Mouse (Mus musculus) fat pad, adult 2 months (tissue): ENCODE data around the gene Ang5.
"Not testable (repeated sequence)": the region's sequence is repeated elsewhere in the genome, so short reads cannot be mapped to it uniquely, and the experiment has no call there.

Experiments
- DNase-seq: peaks from one replicate; pipeline ENCODE4 v3.0.0-alpha.2; 2011; ENCODE audit warnings: low read depth, low spot score; ENCODE audit errors: extremely low read depth

Gene Ang5

GRCm38 (mm10) chr14:43956769-43957168 lies at the start of gene Ang5:
Ang5 (plus strand) TSS chr14:43957069.
- DNase-seq = not testable (repeated sequence)

- not testable (repeated sequence) for DNase-seq
These were observed 38.7 kb upstream of the Ang5 start for GRCm38 (mm10) chr14:43918214-43918613.

- peak; percentile 8 for DNase-seq
These were observed 33.4 kb upstream of the Ang5 start, which contains the start of gene Ear10 for GRCm38 (mm10) chr14:43923459-43923858. Ear10 (minus strand) TSS chr14:43923559.

GRCm38 (mm10) chr14:43924688-43925403 lies 32.0 kb upstream of the Ang5 start, which contains the start of gene Gm8113:
Gm8113 (plus strand) TSS chr14:43925390.
- DNase-seq = not testable (repeated sequence)

- not testable (repeated sequence) for DNase-seq
These were observed 31.4 kb upstream of the Ang5 start for GRCm38 (mm10) chr14:43925404-43925950.

- not testable (repeated sequence) for DNase-seq
These were observed 23.9 kb upstream of the Ang5 start for GRCm38 (mm10) chr14:43932991-43933390.

GRCm38 (mm10) chr14:43933399-43933798 lies 23.5 kb upstream of the Ang5 start:
- not testable (repeated sequence) for DNase-seq

GRCm38 (mm10) chr14:43953382-43953781 lies 3.5 kb upstream of the Ang5 start:
- DNase-seq = not testable (repeated sequence)

- not testable (repeated sequence) for DNase-seq
These were observed 1.8 kb upstream of the Ang5 start for GRCm38 (mm10) chr14:43955074-43955473.

- DNase-seq = no peak
These were observed 26.6 kb downstream of the Ang5 start for GRCm38 (mm10) chr14:43983454-43983853.

GRCm38 (mm10) chr14:43983897-43984296 lies 27.0 kb downstream of the Ang5 start:
- DNase-seq = no peak

GRCm38 (mm10) chr14:43986147-43986546 lies 29.3 kb downstream of the Ang5 start:
- no peak for DNase-seq

GRCm38 (mm10) chr14:43987404-43987803 lies 30.5 kb downstream of the Ang5 start:
- not testable (repeated sequence) for DNase-seq

- not testable (repeated sequence) for DNase-seq
These were observed 41.7 kb downstream of the Ang5 start for GRCm38 (mm10) chr14:43998455-43999000.

- no peak for DNase-seq
These were observed 44.7 kb downstream of the Ang5 start for GRCm38 (mm10) chr14:44001600-44001999.

GRCm38 (mm10) chr14:44002169-44002568 lies 45.3 kb downstream of the Ang5 start, which contains the start of gene Ang6:
Ang6 (minus strand) TSS chr14:44002269.
- DNase-seq = no peak

- DNase-seq = not testable (repeated sequence)
These were observed 51.2 kb downstream of the Ang5 start for GRCm38 (mm10) chr14:44008021-44008420.

- not testable (repeated sequence) for DNase-seq
These were observed 52.8 kb downstream of the Ang5 start for GRCm38 (mm10) chr14:44009686-44010085.
